Mouse (Mus musculus): ENCODE measurements around the gene Tmem130.

DNA sequence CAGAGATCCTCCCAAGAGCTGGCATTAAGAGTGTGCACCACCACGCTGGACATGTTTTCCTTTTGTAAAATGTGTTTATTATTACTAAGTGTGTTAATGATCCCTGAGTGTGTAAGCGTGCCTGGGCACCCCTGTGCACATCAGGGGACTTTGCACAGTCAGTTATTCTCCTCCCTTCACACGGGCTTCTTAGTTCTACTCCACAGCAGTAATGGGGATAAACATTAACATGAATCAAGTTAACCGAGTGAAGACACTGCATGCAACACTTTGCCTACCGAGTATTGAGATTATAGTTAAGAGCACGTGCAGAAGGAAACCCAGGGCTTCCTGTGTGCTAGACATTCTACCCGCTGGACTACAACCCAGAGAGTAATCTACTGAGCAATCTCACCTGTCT lies 4.4 kb upstream of the Tmem130 start:
- TF ChIP-seq CTCF (IDR thresholded peaks at IDR 0.05; ENCODE audit: borderline replicate concordance, insufficient read depth, low read length) (no peak), POLR2A (IDR thresholded peaks at IDR 0.05; ENCODE audit: low read depth, low read length) (no peak)
